Mouse (Mus musculus): Measurements from ENCODE around the gene Ptch2. TPM values are rescaled to one million over a fixed set of nuclear protein-coding genes. Genes with fewer than 3 reads are reported as not detected.

The Ptch2 gene
- polyA plus RNA-seq, 3 experiments from 2014 or later, result 0.15 to 0.24 TPM; not detected in 1

GRCm38 (mm10) chr4:117155020-117155791, 59.3 kb downstream of the Ptch2 start:
- no peak for ATAC-seq

- ATAC-seq, result peak; percentile 96
Observed at GRCm38 (mm10) chr4:117155792-117156355, 60.0 kb downstream of the Ptch2 start, which contains the start of gene Rps8. TSS of gene Rps8 (minus strand) at chr4:117156243.

- no peak for ATAC-seq
Observed at GRCm38 (mm10) chr4:117156372-117156771, 60.5 kb downstream of the Ptch2 start.

DNA sequence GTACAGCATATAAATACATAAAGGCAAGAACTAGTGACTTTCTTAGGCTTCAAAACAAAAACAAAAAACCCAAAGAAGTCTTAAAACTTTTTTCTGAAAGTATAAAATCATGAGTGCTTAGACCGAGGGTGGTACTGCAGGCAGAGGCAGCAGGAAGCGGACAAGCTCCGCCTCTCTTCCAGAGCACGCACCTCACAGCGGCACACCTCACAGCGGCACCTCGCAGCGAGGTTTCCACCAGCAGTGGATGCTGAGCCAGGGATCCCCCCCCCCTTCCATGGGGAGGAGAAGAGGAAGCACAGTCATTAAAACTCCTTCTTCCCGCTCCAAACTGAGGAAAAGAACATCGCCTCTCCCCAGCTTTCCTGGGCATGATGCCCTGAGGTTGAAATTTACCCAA, 63.8 kb downstream of the Ptch2 start:
- ATAC-seq, result no peak

- ATAC-seq, result no peak
Observed at GRCm38 (mm10) chr4:117161183-117161582, 65.3 kb downstream of the Ptch2 start.

Other genes starting within 250 kb of the Ptch2 start
- under 1 TPM in 2 of 3 experiments, not detected in 1; 0.05 to 0.06 TPM for gene Zswim5, start 218.7 kb upstream of the Ptch2 start, polyA plus RNA-seq (2017; shearing (Covaris generic))
- gene Urod, start 101.7 kb upstream of the Ptch2 start, polyA plus RNA-seq (2017; shearing (Covaris generic)), result 10 to 100 TPM; 66.2 to 80.0 (median 77.7) TPM
- gene Hectd3, start 100.8 kb upstream of the Ptch2 start, polyA plus RNA-seq (2017; shearing (Covaris generic)), result 1 to 10 TPM; 5.4 to 9.3 (median 7.2) TPM
- gene Eif2b3, start 76.7 kb upstream of the Ptch2 start, polyA plus RNA-seq (2017; shearing (Covaris generic)), result 10 to 100 TPM; 26.8 to 42.3 (median 40.3) TPM
- gene Btbd19, start 29.6 kb downstream of the Ptch2 start, polyA plus RNA-seq (2017; shearing (Covaris generic)), result 10 to 100 TPM; 24.8 to 27.2 (median 25.0) TPM
- 1 to 10 TPM; 2.0 to 4.1 (median 3.1) TPM for gene Tctex1d4, start 30.7 kb downstream of the Ptch2 start, polyA plus RNA-seq (2017; shearing (Covaris generic))
- 10 to 100 TPM; 13.4 to 19.8 (median 18.8) TPM for gene Plk3, start 37.9 kb downstream of the Ptch2 start, polyA plus RNA-seq (2017; shearing (Covaris generic))
- 100 to 1,000 TPM; 670 to 888 (median 878) TPM for gene Rps8, start 60.2 kb downstream of the Ptch2 start, polyA plus RNA-seq (2017; shearing (Covaris generic))
- 10 to 100 TPM in 1 of 3 experiments, 1 to 10 TPM in 2; 1.9 to 35.0 (median 5.5) TPM for gene Kif2c, start 86.6 kb downstream of the Ptch2 start, polyA plus RNA-seq (2017; shearing (Covaris generic))
- under 1 TPM in 2 of 3 experiments, not detected in 1; 0.40 to 0.98 TPM for gene Tmem53, start 155.9 kb downstream of the Ptch2 start, polyA plus RNA-seq (2017; shearing (Covaris generic))
- gene Armh1, start 156.1 kb downstream of the Ptch2 start, polyA plus RNA-seq (2017; shearing (Covaris generic)), result not detected